Mouse (Mus musculus) lung, embryonic 14.5 days (tissue): Measurements from ENCODE around the gene Dnajc6. TPM values are rescaled to one million over a fixed set of nuclear protein-coding genes. Genes with fewer than 3 reads are reported as not detected.
A peak's percentile ranks its signal among the peaks of the same experiment; 100 is the strongest.

Experiments
- ATAC-seq: fragments of 200-750 bp; cut with Nextera tagmentation; 2 replicates; pipeline ENCODE4 v1.8.0; 2017; ENCODE audit warnings: mild to moderate bottlenecking, moderate TSS enrichment, moderate library complexity; ENCODE audit not compliant: insufficient read depth
- DNase-seq: peaks from one replicate; pipeline ENCODE4 v3.0.0-alpha.2; 2015
- H3K27ac ChIP-seq: fragments of 300-500 bp; sonication (generic); 2 replicates; pipeline ENCODE4 v1.5.1; 2014; ENCODE audit warnings: low read depth, mild to moderate bottlenecking, moderate library complexity
- H3K27me3 ChIP-seq: fragments of 300-500 bp; sonication (generic); 2 replicates; pipeline ENCODE4 v1.6.1; 2014; ENCODE audit warnings: low read length, control low read depth; ENCODE audit not compliant: insufficient read depth
- H3K36me3 ChIP-seq: fragments of 300-500 bp; sonication (generic); 2 replicates; pipeline ENCODE4 v1.6.1; 2014; ENCODE audit warnings: control low read depth; ENCODE audit not compliant: insufficient read depth
- H3K4me1 ChIP-seq: fragments of 300-500 bp; sonication (generic); 2 replicates; pipeline ENCODE4 v1.6.1; 2014; ENCODE audit warnings: antibody characterized with exemption, control low read depth; ENCODE audit not compliant: insufficient read depth
- H3K4me2 ChIP-seq: fragments of 300-500 bp; sonication (generic); 2 replicates; pipeline ENCODE4 v1.6.1; 2014; ENCODE audit warnings: mild to moderate bottlenecking
- H3K4me3 ChIP-seq: fragments of 300-500 bp; sonication (generic); 2 replicates; pipeline ENCODE4 v1.5.1; 2014; ENCODE audit warnings: low read depth, low read length
- H3K9ac ChIP-seq: fragments of 300-500 bp; sonication (generic); 2 replicates; pipeline ENCODE4 v1.6.1; 2014
- H3K9me3 ChIP-seq: fragments of 300-500 bp; sonication (generic); 2 replicates; pipeline ENCODE4 v1.6.1; 2016; ENCODE audit warnings: low read depth, low read length, control low read depth
- CTCF ChIP-seq: IDR thresholded peaks from 2 replicates; pipeline ENCODE4 v1.5.1; 2016; ENCODE audit warnings: antibody characterized with exemption, low read depth
- WGBS: fragments of 180-500 bp; shearing (Covaris S2); extraction: QIAGEN DNeasy Blood & Tissue Kit; methylation state at CpG from one replicate; pipeline ENCODE4 v1.1.7; 2014; 5-methylcytosine and 5-hydroxymethylcytosine counted together
- polyA plus RNA-seq: library from polyadenylated mRNA; unstranded; fragments of >200 nt; fragmentation: Nextera tagmentation; extraction: Ambion mirVana; gene quantifications from 2 replicates; pipeline ENCODE4 v1.2.1, GENCODE M21; 2014

Dnajc6 gene
- polyA plus RNA-seq, 1 experiment from 2014 or later: 0.11 TPM

GRCm38 (mm10) chr4:101490320-101490917 lies 6.0 kb upstream of the Dnajc6 start:
- DNase-seq (peak; percentile 77), ATAC-seq (0 out of 2 replicates have a peak, but pooled peaks have one; percentile 38)
- peaks cover 7% of the 10 kb centered on the region for H3K27me3 ChIP-seq
- H3K9me3 ChIP-seq: no peaks in the 10 kb centered on the region
- no peak for TF ChIP-seq CTCF
- no peak overlapping the region for H3K4me2 ChIP-seq
- no peak overlapping the region for H3K4me3 ChIP-seq
- 77% methylated on average over 8 of the region's 8 CpGs for WGBS
- no peak overlapping the region for H3K27ac ChIP-seq
- no peaks in the 10 kb centered on the region for H3K4me1 ChIP-seq
- no peak overlapping the region for H3K9ac ChIP-seq
- no peaks in the 10 kb centered on the region for H3K36me3 ChIP-seq

GRCm38 (mm10) chr4:101491704-101492103 lies 4.7 kb upstream of the Dnajc6 start:
- WGBS: 63% methylated on average over 6 of the region's 6 CpGs
- no peak overlapping the region for H3K27ac ChIP-seq
- H3K4me1 ChIP-seq: no peaks in the 10 kb centered on the region
- no peak for DNase-seq
- no peaks in the 10 kb centered on the region for H3K9me3 ChIP-seq
- no peak for ATAC-seq
- H3K4me3 ChIP-seq: no peak overlapping the region
- H3K36me3 ChIP-seq: no peaks in the 10 kb centered on the region
- no peak overlapping the region for H3K9ac ChIP-seq
- no peak for TF ChIP-seq CTCF
- no peak overlapping the region for H3K4me2 ChIP-seq
- peaks cover 20% of the 10 kb centered on the region for H3K27me3 ChIP-seq

- H3K36me3 ChIP-seq: no peaks in the 10 kb centered on the region
- ATAC-seq: peak; percentile 16; the same call in 1 of the 2 replicates
Observed at GRCm38 (mm10) chr4:101493611-101494197, 2.7 kb upstream of the Dnajc6 start.

GRCm38 (mm10) chr4:101496188-101496533 lies 287 bp upstream of the Dnajc6 start:
- peak overlapping the region; percentile 47 for H3K9ac ChIP-seq
- H3K36me3 ChIP-seq: no peaks in the 10 kb centered on the region
- under 1% methylated on average over 28 of the region's 28 CpGs for WGBS
- peak overlapping the region; percentile 96 for H3K4me2 ChIP-seq
- peaks cover 38% of the 10 kb centered on the region for H3K27me3 ChIP-seq
- ATAC-seq: peak; percentile 22; the same call in 1 of the 2 replicates
- peak overlapping the region; percentile 53 for H3K4me3 ChIP-seq
- no peak for DNase-seq
- no peaks in the 10 kb centered on the region for H3K4me1 ChIP-seq
- no peaks in the 10 kb centered on the region for H3K9me3 ChIP-seq
- TF ChIP-seq CTCF: no peak
- H3K27ac ChIP-seq: no peak overlapping the region

More at GRCm38 (mm10) chr4:101493611-101494197, 2.7 kb upstream of the Dnajc6 start:
- no peak overlapping the region for H3K27ac ChIP-seq
- H3K4me3 ChIP-seq: no peak overlapping the region
- no peaks in the 10 kb centered on the region for H3K9me3 ChIP-seq
- H3K27me3 ChIP-seq: peaks cover 38% of the 10 kb centered on the region
- H3K4me1 ChIP-seq: no peaks in the 10 kb centered on the region
- TF ChIP-seq CTCF: no peak
- no peak overlapping the region for H3K4me2 ChIP-seq
- DNase-seq: peak; percentile 44
- no peak overlapping the region for H3K9ac ChIP-seq

GRCm38 (mm10) chr4:101497336-101497735 lies 888 bp downstream of the Dnajc6 start:
- Histone ChIP-seq H3K4me2 (peak overlapping the region; percentile 96), H3K36me3 (no peaks in the 10 kb centered on the region), H3K4me1 (no peaks in the 10 kb centered on the region), H3K27ac (no peak overlapping the region), H3K4me3 (peak overlapping the region; percentile 53), H3K27me3 (peaks cover 38% of the 10 kb centered on the region), H3K9me3 (no peaks in the 10 kb centered on the region), H3K9ac (no peak overlapping the region)
- DNase-seq (peak; percentile 31), ATAC-seq (no peak)
- no peak for TF ChIP-seq CTCF
- 4% methylated on average over 14 of the region's 14 CpGs for WGBS

GRCm38 (mm10) chr4:101504470-101505007 lies 8.1 kb downstream of the Dnajc6 start:
- no peaks in the 10 kb centered on the region for H3K36me3 ChIP-seq
- 79% methylated on average over 7 of the region's 7 CpGs for WGBS
- no peaks in the 10 kb centered on the region for H3K9me3 ChIP-seq
- DNase-seq (no peak), ATAC-seq (no peak)
- no peak overlapping the region for H3K4me3 ChIP-seq
- H3K4me2 ChIP-seq: no peak overlapping the region
- no peak for TF ChIP-seq CTCF
- H3K27me3 ChIP-seq: peaks cover 16% of the 10 kb centered on the region
- no peak overlapping the region for H3K27ac ChIP-seq
- H3K9ac ChIP-seq: no peak overlapping the region
- H3K4me1 ChIP-seq: 0 out of 2 replicates have a peak, but pooled peaks cover 5% of the 10 kb centered on the region

- H3K27ac ChIP-seq: no peak overlapping the region
- peaks cover 23% of the 10 kb centered on the region for H3K27me3 ChIP-seq
- ATAC-seq: no peak
- H3K9me3 ChIP-seq: no peaks in the 10 kb centered on the region
- H3K4me1 ChIP-seq: 0 out of 2 replicates have a peak, but pooled peaks cover 5% of the 10 kb centered on the region
- H3K4me2 ChIP-seq: no peak overlapping the region
- 60% methylated on average over 2 of the region's 2 CpGs for WGBS
- TF ChIP-seq CTCF: no peak
- H3K36me3 ChIP-seq: no peaks in the 10 kb centered on the region
- DNase-seq: no peak
- H3K9ac ChIP-seq: no peak overlapping the region
- H3K4me3 ChIP-seq: no peak overlapping the region
Observed at GRCm38 (mm10) chr4:101505966-101506365, 9.5 kb downstream of the Dnajc6 start.
